Comparison of ENCODE assay signal across 8 mouse cellular contexts in the genomic region with DNA sequence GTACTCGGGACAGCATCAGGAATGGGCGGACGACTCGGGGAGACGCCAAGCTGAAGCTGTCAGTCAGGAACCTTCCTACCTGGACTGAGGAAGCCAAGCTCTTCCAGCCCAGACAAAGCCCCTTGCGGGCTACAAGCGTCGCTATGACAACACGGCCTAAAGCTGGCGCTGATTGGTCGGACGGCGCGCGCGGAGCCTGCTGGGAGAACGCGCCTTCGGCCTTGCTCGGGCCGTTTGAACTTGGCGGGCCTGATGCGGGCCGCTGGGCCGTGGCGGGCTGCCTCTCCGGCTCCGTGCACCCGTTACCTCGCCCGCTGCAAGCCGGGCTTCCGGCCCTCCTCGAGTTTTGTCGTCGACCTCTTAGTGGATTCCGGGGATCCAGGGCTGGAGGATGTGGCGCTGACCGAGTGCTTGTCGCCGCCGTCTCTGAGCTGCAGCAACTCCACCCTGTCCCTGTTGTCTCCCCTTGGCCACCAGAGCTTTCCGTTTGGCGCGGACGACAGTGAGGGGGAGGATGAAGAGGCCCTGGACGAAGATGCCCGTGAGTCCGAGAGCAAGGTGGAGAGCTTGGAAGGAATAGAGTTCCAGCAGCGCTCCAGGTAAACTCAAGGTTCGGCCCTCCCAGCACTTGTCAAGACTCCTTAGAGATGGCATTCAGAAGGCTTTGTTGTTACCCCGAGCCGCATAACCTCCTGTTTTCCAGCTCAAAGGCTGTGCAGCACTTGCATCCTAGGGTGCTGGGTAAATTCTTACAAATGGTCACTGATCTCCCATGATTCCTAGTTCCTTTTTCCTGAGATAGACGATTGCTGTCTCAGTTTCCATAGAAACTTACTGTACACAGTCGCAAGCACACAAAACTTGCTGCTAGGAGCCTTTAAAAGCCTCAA. TPM values are rescaled to one million over a fixed set of nuclear protein-coding genes. Genes with fewer than 3 reads are reported as not detected.
DNase-seq lines count a peak whose midpoint lies in the region; ATAC-seq and TF ChIP-seq lines count a peak whose summit lies in the region.

TSS of gene Ccdc34 (plus strand) at position 202 of the 890 bp plus-strand sequence.

- peak within 1 kb of the TSS; percentile 85 for H3K4me3 ChIP-seq in C2C12 (ENCODE audit: insufficient read depth, poor library complexity, severe bottlenecking)
- H3K4me3 ChIP-seq in erythroblast, embryonic 14.5 days (replicated peaks), result peak within 1 kb of the TSS; percentile 95
- H3K4me3 ChIP-seq in heart, embryonic 13.5 days, result peak within 1 kb of the TSS; percentile 89
- peak within 1 kb of the TSS; percentile 84 for H3K4me3 ChIP-seq in liver, embryonic 12.5 days
- peak within 1 kb of the TSS; percentile 65 for H3K4me3 ChIP-seq in stomach, embryonic 15.5 days (replicated peaks)

- H3K9me3 ChIP-seq in erythroblast, embryonic 14.5 days (ENCODE audit: control insufficient read depth, low read length), result no peaks in the 10 kb centered on the region
- H3K9me3 ChIP-seq in heart, embryonic 13.5 days, result no peaks in the 10 kb centered on the region
- H3K9me3 ChIP-seq in liver, embryonic 12.5 days (replicated peaks), result no peaks in the 10 kb centered on the region
- H3K9me3 ChIP-seq in stomach, embryonic 15.5 days, result no peaks in the 10 kb centered on the region

- peak; percentile 99 for DNase-seq in brain, embryonic 14.5 days (ENCODE audit: low read depth)
- peak; percentile 96 for DNase-seq in kidney, postnatal 10 days
- DNase-seq in natural killer cell, adult 2 months (ENCODE audit: low spot score in 2 of 2), result peak; percentile 71 to 80

- peak within 1 kb of the TSS; percentile 90 for H3K4me2 ChIP-seq in heart, embryonic 13.5 days
- peak within 1 kb of the TSS; percentile 85 for H3K4me2 ChIP-seq in liver, embryonic 12.5 days
- peak within 1 kb of the TSS; percentile 73 for H3K4me2 ChIP-seq in stomach, embryonic 15.5 days

- peak within 1 kb of the TSS; percentile 73 for H3ac ChIP-seq in C2C12 (ENCODE audit: control insufficient read depth, insufficient read length, low read depth)

- peaks cover 43% of the 10 kb centered on the region for H3K79me2 ChIP-seq in C2C12 (ENCODE audit: control insufficient read depth, insufficient read depth)

- H3K36me3 ChIP-seq in C2C12 (ENCODE audit: control insufficient read depth, insufficient read depth), result peaks cover 15% of the 10 kb centered on the region
- peaks cover 45% of the 10 kb centered on the region for H3K36me3 ChIP-seq in erythroblast, embryonic 14.5 days (ENCODE audit: control insufficient read depth)
- peaks cover 20% of the 10 kb centered on the region for H3K36me3 ChIP-seq in heart, embryonic 13.5 days
- peaks cover 30% of the 10 kb centered on the region for H3K36me3 ChIP-seq in liver, embryonic 12.5 days
- H3K36me3 ChIP-seq in stomach, embryonic 15.5 days, result no peaks in the 10 kb centered on the region

- H3K27ac ChIP-seq in heart, embryonic 13.5 days (replicated peaks), result peak within 1 kb of the TSS; percentile 81
- H3K27ac ChIP-seq in liver, embryonic 12.5 days, result peak within 1 kb of the TSS; percentile 86
- H3K27ac ChIP-seq in stomach, embryonic 15.5 days, result peak within 1 kb of the TSS; percentile 75

- no peaks in the 10 kb centered on the region for H3K27me3 ChIP-seq in C2C12 (ENCODE audit: control insufficient read depth, insufficient read depth, insufficient read length)
- H3K27me3 ChIP-seq in erythroblast, embryonic 14.5 days (ENCODE audit: control insufficient read depth), result no peaks in the 10 kb centered on the region
- H3K27me3 ChIP-seq in heart, embryonic 13.5 days (replicated peaks), result no peaks in the 10 kb centered on the region
- H3K27me3 ChIP-seq in liver, embryonic 12.5 days (replicated peaks), result no peaks in the 10 kb centered on the region
- no peaks in the 10 kb centered on the region for H3K27me3 ChIP-seq in stomach, embryonic 15.5 days (replicated peaks)

- peaks cover 45% of the 10 kb centered on the region for H3K4me1 ChIP-seq in erythroblast, embryonic 14.5 days (ENCODE audit: control insufficient read depth)
- peaks cover 32% of the 10 kb centered on the region for H3K4me1 ChIP-seq in heart, embryonic 13.5 days
- H3K4me1 ChIP-seq in liver, embryonic 12.5 days, result peaks cover 37% of the 10 kb centered on the region
- H3K4me1 ChIP-seq in stomach, embryonic 15.5 days, result peaks cover 12% of the 10 kb centered on the region

- H3K79me3 ChIP-seq in C2C12 (ENCODE audit: low read depth), result peaks cover 19% of the 10 kb centered on the region

- no peak for TF ChIP-seq CTCF in C2C12 (IDR thresholded peaks at IDR 0.05; ENCODE audit: control insufficient read depth, insufficient read depth, insufficient read length)
- TF ChIP-seq CTCF in brain, embryonic 14.5 days (IDR thresholded peaks at IDR 0.05; ENCODE audit: borderline replicate concordance, extremely low read depth, insufficient read depth, insufficient read length), result no peak

- WGBS in heart, embryonic 13.5 days, result under 1% methylated on average over 55 of the region's 55 CpGs
- under 1% methylated on average over 55 of the region's 55 CpGs for WGBS in liver, embryonic 12.5 days (ENCODE audit: insufficient replicate concordance)
- under 1% methylated on average over 55 of the region's 55 CpGs for WGBS in stomach, embryonic 15.5 days

- ATAC-seq in heart, embryonic 13.5 days (ENCODE audit: extremely low read depth, insufficient number of reproducible peaks, low FRiP score, low TSS enrichment), result peak; percentile 95
- ATAC-seq in liver, embryonic 12.5 days, result peak; percentile 98
- peak; percentile 99 for ATAC-seq in stomach, embryonic 15.5 days (ENCODE audit: insufficient read depth, low FRiP score, low read depth)

- peak within 1 kb of the TSS; percentile 93 for H3K9ac ChIP-seq in heart, embryonic 13.5 days
- peak within 1 kb of the TSS; percentile 86 for H3K9ac ChIP-seq in liver, embryonic 12.5 days
- peak within 1 kb of the TSS; percentile 75 for H3K9ac ChIP-seq in stomach, embryonic 15.5 days

- peak; percentile 86 for TF ChIP-seq POLR2A in brain, embryonic 14.5 days (IDR thresholded peaks at IDR 0.05; ENCODE audit: borderline replicate concordance, extremely low read depth, insufficient read depth, insufficient read length, poor library complexity, severe bottlenecking)

TF ChIP-seq in C2C12, 6 proteins besides CTCF, POLR2A, EP300 and RAD21:
- peak; percentile 33 for TF ChIP-seq MAX (IDR thresholded peaks at IDR 0.05)
- no peak for TF ChIP-seq MYOG (IDR thresholded peaks at IDR 0.05; ENCODE audit: control insufficient read depth, extremely low read depth, insufficient read length)
- no peak for TF ChIP-seq MYOD1 (IDR thresholded peaks at IDR 0.05; ENCODE audit: control insufficient read depth, insufficient read length, low read depth)

RNA-seq across cellular contexts. Expression of gene Ccdc34, which starts in this region (rescaled TPM):
- 18.5 TPM for polyA plus RNA-seq in C2C12 (2012; fragmentation: generic; extraction: Trizol)
- 28.7 and 34.1 TPM in 2 replicates for polyA plus RNA-seq in brain, embryonic 14.5 days (2012; rRNA removed)
- 7.4 and 10.2 TPM in 2 replicates for polyA plus RNA-seq in erythroblast, embryonic 14.5 days (2012)
- 25.2 and 27.2 TPM in 2 replicates for polyA plus RNA-seq in heart, embryonic 13.5 days (2015; fragmentation: Nextera tagmentation; extraction: Ambion mirVana)
- 26.8 and 28.3 TPM in 2 replicates for polyA plus RNA-seq in liver, embryonic 12.5 days (2016; fragmentation: Nextera tagmentation; extraction: Ambion mirVana)
- polyA plus RNA-seq in stomach, embryonic 15.5 days (2015; fragmentation: Nextera tagmentation; extraction: Ambion mirVana), result 47.4 and 47.6 TPM in 2 replicates

Comparison
In these comparisons a context has a peak if more than half of its experiments do, and no peak if none do; other contexts are left out.
1. Peak in every context shown above with its lines: DNase-seq, ATAC-seq, H3K4me3 ChIP-seq and H3K27ac ChIP-seq.